Mouse (Mus musculus) heart, adult 18-20 months (tissue): ENCODE measurements at regions not wholly inside any gene's neighbourhood (a gene's known extent, or its start where the extent isn't known, plus 50 kb on each side); places are given as distances from the start of the nearest gene placed in this dataset.

Experiments
- DNase-seq, 2 experiments: peaks; one replicate each; pipeline ENCODE4 v3.0.0; 2021 to 2022; ENCODE audit warnings: mixed read lengths in 1 of 2

GRCm38 (mm10) chr4:131373172-131373571, 429.0 kb downstream of the Matn1 start:
- peak in 1 of 2 experiments; percentile 20 for DNase-seq

DNA sequence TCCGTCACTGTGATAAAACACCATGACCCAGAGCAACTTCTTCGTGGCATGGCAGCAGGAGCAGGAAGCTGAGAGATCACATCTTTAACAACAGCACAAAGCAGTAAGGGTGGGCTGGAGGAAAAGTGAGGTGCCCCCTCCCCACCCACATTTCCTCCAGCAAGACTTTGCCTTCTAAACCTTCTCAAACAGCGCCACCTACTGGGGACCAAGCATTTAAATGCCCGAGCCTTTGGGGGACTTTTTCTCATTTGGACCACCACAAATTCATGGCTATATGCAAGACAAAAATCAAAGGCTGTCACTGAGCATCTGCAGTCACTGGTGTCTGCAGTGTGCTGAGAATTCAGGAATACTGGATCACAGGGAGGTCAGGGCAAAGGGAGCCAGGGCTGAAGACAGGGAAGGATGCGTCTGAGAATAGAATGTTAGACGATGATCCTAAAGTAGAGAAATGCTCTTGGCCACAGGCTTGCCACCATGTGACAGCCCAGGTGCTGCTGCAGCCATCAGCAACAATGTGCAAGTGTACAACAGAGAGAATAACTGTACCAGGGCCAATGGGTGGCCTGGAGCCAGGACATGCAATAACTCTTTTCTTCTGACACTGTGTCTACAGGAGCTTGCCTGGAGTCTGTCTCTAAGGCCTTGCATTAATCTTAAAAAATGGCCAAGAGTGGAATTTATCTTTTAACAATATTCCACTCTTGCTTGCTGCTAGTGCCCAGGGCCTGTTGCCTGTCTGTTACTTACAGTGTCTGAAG, 430.5 kb downstream of the Matn1 start:
- DNase-seq: peak in 1 of 2 experiments; percentile 23

GRCm38 (mm10) chr4:131381063-131381462, 436.9 kb downstream of the Matn1 start:
- DNase-seq: no peak

GRCm38 (mm10) chr4:131381529-131381928, 437.3 kb downstream of the Matn1 start:
- DNase-seq: no peak

GRCm38 (mm10) chr4:131383862-131384261, 439.7 kb downstream of the Matn1 start:
- no peak for DNase-seq

- DNase-seq: no peak
Measured at GRCm38 (mm10) chr4:131386961-131387360, 442.8 kb downstream of the Matn1 start.

DNA sequence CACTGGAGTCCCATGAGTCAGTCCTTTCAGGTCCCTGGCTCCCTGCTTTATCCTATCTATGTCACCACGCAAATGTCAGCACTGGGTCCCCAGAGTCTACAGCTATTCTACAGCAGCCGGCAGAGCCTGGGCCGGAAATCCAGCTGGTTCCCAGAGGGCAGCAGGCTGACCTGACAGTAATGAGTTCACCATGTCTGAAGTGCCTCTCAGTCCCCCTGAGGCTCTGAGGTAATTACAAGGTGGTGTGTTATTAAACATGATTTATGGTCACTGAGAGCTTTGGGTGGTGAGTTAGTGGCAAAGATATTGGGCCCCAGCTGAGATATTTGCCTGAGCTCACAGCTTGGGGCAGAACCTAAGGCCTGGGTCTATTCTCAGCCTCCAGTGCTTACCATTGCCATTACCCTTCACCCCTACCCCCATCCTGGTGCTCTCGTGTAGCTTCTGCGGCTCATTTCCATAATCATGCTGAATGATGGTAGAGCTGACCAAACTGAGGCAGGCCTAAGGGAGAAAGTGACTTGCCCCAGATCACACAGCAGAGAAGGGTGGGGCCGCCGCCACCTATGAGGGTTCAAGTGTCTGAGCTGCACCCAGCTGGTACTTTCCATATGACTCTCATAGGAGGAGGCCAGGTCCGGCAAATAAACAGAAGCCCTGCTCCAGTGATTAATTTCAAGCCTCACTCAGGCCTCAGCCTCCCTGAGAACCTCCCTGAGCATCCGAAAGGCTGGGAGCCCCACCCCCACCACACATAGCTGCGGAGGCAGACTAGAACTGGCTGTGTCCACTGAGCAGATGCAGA, 446.8 kb downstream of the Ptpru start:
- DNase-seq: no peak

GRCm38 (mm10) chr4:131391924-131392297, 446.2 kb downstream of the Ptpru start:
- no peak for DNase-seq

GRCm38 (mm10) chr4:131392478-131392877, 445.6 kb downstream of the Ptpru start:
- no peak for DNase-seq

DNA sequence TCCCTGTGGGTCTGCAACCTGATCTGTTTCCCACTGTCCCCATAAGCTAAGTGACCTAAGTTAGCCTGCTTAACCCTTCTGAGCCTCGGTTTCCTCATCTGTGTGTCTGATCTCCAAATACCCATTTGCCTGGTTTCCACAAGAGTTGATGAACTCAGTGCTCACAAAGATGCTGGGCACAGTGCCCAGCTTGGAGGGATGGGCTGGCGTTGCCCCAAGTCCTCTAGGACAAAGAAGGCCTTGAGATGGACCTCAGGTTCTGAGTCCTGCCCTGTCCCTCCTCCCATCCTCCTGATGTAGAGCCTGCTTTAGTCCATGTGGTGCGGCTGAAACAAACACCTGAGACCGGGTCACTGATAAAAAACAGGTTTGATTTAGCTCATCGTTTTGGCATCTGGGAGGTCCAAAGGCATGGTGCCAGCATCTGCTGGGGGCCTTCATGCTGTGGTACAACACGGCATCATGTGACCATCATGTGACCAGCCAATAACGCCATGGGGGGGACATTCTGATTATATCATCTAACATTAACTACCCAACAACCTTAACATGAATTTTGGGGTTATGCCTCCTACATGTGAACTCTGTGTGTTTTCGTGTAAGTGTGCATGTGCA, 441.8 kb downstream of the Ptpru start:
- DNase-seq: no peak

- no peak for DNase-seq
Measured at GRCm38 (mm10) chr4:131397161-131397560, 440.9 kb downstream of the Ptpru start.

DNA sequence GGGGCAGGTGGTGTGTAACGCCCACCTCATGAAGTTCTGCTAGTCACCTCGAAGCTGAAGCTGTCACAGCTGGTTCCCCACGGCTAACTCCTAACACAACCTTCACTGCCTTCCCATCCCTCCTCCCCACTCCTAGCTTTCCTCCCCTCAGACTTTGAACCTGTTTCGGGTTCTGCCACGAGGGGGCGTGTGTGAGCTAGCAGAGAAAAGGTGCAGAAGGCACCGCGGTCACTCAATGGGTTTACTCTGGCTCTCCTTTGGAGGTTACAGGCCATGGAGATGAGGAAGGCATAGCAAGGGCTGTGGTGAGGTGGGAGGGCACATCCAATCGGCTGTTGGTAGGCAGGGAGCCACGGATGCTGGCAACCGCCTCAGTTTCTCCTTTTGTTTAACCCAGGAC, 437.3 kb downstream of the Ptpru start:
- peak; percentile 10 to 63 for DNase-seq

- no peak for DNase-seq
Measured at GRCm38 (mm10) chr4:131401255-131401654, 436.8 kb downstream of the Ptpru start.

GRCm38 (mm10) chr4:131405376-131406017, 432.6 kb downstream of the Ptpru start:
- DNase-seq: no peak

DNA sequence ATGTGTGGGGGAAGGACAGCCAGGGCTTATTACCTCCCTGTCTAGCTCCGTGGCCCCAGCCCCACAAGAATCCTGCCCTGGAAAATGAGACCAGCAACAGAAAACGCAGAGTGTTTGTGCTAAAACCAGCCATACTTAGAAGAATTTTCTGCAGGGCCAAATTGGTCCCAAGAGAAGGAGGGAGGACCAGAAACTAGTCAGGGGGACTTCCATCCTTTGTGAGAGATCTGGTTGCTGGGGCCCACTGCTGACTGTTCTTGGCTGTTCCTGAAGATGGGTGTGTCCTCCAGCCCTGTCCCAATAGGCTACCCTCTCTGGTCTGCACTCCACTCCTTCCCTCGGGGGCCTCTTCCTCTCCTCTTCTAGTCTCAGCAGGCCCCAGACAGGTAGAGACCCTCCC, 430.6 kb downstream of the Ptpru start:
- DNase-seq: no peak

DNA sequence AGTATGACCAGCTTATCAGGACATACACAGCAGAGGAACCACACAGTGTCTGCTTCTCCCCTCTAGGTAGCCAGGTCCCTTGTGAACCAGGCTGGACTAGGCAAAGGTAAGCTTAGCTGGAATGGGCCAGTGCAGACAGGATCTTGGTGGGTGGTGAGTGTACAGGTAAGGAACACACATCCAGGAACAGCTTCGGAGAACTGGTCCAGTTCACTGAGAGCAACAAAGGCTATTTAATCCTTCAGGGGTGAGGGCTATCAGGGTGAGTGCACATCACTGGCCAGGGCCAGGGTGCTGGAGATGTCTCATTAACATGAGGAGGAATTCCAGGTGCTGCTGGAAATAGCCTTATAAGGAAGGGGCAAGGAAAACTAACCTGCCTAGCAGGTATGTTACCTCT, 429.4 kb downstream of the Ptpru start:
- DNase-seq: no peak

- peak; percentile 12 to 48 for DNase-seq
Measured at GRCm38 (mm10) chr4:131409805-131410204, 428.3 kb downstream of the Ptpru start.

- DNase-seq: no peak
Measured at GRCm38 (mm10) chr4:131411936-131412335, 426.2 kb downstream of the Ptpru start.

DNA sequence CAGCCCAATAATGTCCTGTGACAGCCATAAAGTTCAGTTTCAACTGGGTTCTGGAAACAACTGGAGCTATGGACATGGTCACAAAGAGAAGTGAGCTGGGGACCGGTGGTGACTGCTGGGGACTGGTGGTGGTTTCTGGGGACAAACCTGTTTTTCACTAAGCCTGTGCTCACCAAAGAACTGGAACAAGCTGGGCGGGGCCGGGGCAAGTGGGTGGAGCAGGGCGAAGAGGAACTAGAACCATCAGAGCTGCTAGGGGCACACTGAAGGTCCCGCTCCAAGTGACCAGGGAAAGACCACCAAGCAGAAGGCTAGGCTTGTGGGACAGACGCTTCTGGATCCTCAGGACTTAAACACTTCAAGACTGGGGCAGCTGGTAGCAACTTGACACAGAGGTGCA, 424.7 kb downstream of the Ptpru start:
- DNase-seq: no peak

DNA sequence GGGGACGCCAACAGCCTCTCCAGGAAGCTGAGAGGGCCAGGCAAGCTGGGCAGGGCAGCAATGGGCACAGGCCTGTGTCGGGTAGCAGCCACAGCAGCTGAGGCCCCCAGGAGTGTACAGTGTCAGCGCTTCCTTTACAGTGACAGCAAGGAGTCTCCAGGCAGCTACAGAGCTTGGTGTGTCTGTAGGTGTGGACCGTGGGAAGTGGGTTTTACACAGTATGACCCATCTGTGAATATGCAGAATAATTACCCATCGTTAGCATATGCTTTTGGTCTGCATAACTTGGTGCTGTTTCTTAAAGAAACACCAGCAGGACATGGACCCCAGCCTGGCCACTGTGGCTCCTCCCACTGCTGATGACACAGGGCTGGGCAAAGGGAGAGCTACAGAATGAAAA, 422.6 kb downstream of the Ptpru start:
- DNase-seq: no peak

- no peak for DNase-seq
Measured at GRCm38 (mm10) chr4:131416209-131416608, 421.9 kb downstream of the Ptpru start.

DNA sequence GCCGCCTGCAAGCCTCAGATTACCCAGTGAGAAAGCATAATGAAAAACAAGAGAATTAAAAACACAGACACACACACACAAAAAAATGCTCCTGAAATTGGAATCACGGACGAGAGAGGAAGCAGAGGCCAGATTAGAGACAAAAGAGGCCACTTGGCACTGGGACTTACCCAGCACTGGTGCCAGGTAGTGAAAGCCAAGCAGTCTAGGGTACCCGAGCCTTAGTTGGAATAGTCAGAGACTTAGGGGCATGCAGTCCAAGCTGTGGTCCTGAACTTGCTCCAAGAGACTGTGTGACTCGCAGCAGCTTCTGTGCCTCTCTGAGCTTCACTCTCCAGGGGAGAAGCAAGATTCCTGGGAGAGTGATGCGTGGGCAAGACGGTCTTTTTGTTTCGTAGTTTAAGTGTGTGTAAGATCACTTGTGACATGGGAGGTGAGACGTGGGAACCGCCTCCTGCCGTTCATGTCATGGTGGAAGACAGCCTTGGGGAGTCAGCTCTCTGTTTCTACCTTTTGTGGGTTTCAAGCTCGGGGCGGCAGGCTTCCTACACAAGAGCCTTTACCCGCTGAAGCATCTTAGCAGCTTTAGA, 420.8 kb downstream of the Ptpru start:
- DNase-seq: no peak
